Mouse (Mus musculus) E14TG2a.4 (cell line): ENCODE results near the gene Dusp18.

Source experiments
- H3K27me3 ChIP-seq: 2 replicates; pipeline ENCODE4 v1.6.1; 2014; ENCODE audit warnings: low read length, control low read depth; ENCODE audit not compliant: insufficient read depth
- H3K36me3 ChIP-seq: 2 replicates; pipeline ENCODE4 v1.6.1; 2014; ENCODE audit warnings: low read length, control low read depth; ENCODE audit not compliant: insufficient read depth
- H3K4me1 ChIP-seq: replicated peaks from 2 replicates; pipeline ENCODE4 v1.6.1; 2014; ENCODE audit warnings: low read depth, low read length, control low read depth
- H3K4me3 ChIP-seq: replicated peaks from 2 replicates; pipeline ENCODE4 v1.5.1; 2014; ENCODE audit warnings: mild to moderate bottlenecking, low read length
- H3K9me3 ChIP-seq: 2 replicates; pipeline ENCODE4 v1.6.1; 2014; ENCODE audit warnings: low read length, control low read depth
- CTCF ChIP-seq: conservative IDR thresholded peaks from 2 replicates; pipeline ENCODE4 v1.5.1; 2014; ENCODE audit warnings: low read length
- NANOG ChIP-seq: IDR thresholded peaks from 2 replicates; pipeline ENCODE4 v1.6.1; 2014; ENCODE audit warnings: borderline replicate concordance, low read length, mixed read lengths
- POU5F1 ChIP-seq: IDR thresholded peaks from 2 replicates; pipeline ENCODE4 v1.6.1; 2014; ENCODE audit warnings: low read length, borderline replicate concordance

The Dusp18 gene

GRCm38 (mm10) chr11:3912100-3912874, 17.2 kb downstream of the Dusp18 start:
- Histone ChIP-seq H3K4me1 (peaks cover 34% of the 10 kb centered on the region), H3K4me3 (peak overlapping the region; percentile 86), H3K36me3 (peaks cover 6% of the 10 kb centered on the region), H3K9me3 (no peaks in the 10 kb centered on the region), H3K27me3 (peaks cover 61% of the 10 kb centered on the region)
- TF ChIP-seq POU5F1 (no peak), NANOG (no peak), CTCF (no peak)

GRCm38 (mm10) chr11:3912875-3913271, 17.8 kb downstream of the Dusp18 start:
- H3K9me3 ChIP-seq: no peaks in the 10 kb centered on the region
- peak overlapping the region; percentile 86 for H3K4me3 ChIP-seq
- peaks cover 34% of the 10 kb centered on the region for H3K4me1 ChIP-seq
- no peak for TF ChIP-seq CTCF
- no peak for TF ChIP-seq NANOG
- TF ChIP-seq POU5F1: no peak
- H3K36me3 ChIP-seq: peaks cover 10% of the 10 kb centered on the region
- peaks cover 57% of the 10 kb centered on the region for H3K27me3 ChIP-seq

- no peaks in the 10 kb centered on the region for H3K9me3 ChIP-seq
- peaks cover 34% of the 10 kb centered on the region for H3K4me1 ChIP-seq
- TF ChIP-seq CTCF (no peak), POU5F1 (no peak), NANOG (no peak)
- H3K27me3 ChIP-seq: peaks cover 57% of the 10 kb centered on the region
- H3K36me3 ChIP-seq: peaks cover 10% of the 10 kb centered on the region
- peak overlapping the region; percentile 86 for H3K4me3 ChIP-seq
Measured at GRCm38 (mm10) chr11:3913316-3914108, 18.5 kb downstream of the Dusp18 start.

- no peak for TF ChIP-seq NANOG
- TF ChIP-seq CTCF: peak; percentile 89
- no peak for TF ChIP-seq POU5F1
- peaks cover 54% of the 10 kb centered on the region for H3K27me3 ChIP-seq
- H3K36me3 ChIP-seq: peaks cover 10% of the 10 kb centered on the region
- H3K4me3 ChIP-seq: peak within 1 kb of the TSS; percentile 86
- H3K9me3 ChIP-seq: no peaks in the 10 kb centered on the region
- peaks cover 28% of the 10 kb centered on the region for H3K4me1 ChIP-seq
Measured at GRCm38 (mm10) chr11:3914109-3914840, 19.2 kb downstream of the Dusp18 start, which contains the start of gene Slc35e4. Gene Slc35e4, minus strand, starts transcription at chr11:3914664.

- H3K27me3 ChIP-seq: peaks cover 13% of the 10 kb centered on the region
- no peak overlapping the region for H3K4me3 ChIP-seq
Measured at GRCm38 (mm10) chr11:3918738-3919137, 23.7 kb downstream of the Dusp18 start.

GRCm38 (mm10) chr11:3920476-3920875, 25.4 kb downstream of the Dusp18 start:
- peaks cover 14% of the 10 kb centered on the region; the same call in 1 of the 2 replicates for H3K4me1 ChIP-seq
- peaks cover 39% of the 10 kb centered on the region for H3K36me3 ChIP-seq
- no peak overlapping the region for H3K4me3 ChIP-seq
- H3K27me3 ChIP-seq: peaks cover 7% of the 10 kb centered on the region; the same call in 1 of the 2 replicates
- no peak for TF ChIP-seq NANOG
- no peak for TF ChIP-seq POU5F1
- no peak for TF ChIP-seq CTCF
- H3K9me3 ChIP-seq: no peaks in the 10 kb centered on the region

More at GRCm38 (mm10) chr11:3918738-3919137, 23.7 kb downstream of the Dusp18 start:
- H3K9me3 ChIP-seq: no peaks in the 10 kb centered on the region
- TF ChIP-seq NANOG (no peak), CTCF (peak; percentile 80), POU5F1 (no peak)
- peaks cover 23% of the 10 kb centered on the region for H3K4me1 ChIP-seq
- peaks cover 24% of the 10 kb centered on the region for H3K36me3 ChIP-seq

- Histone ChIP-seq H3K9me3 (no peaks in the 10 kb centered on the region), H3K27me3 (no peaks in the 10 kb centered on the region), H3K36me3 (peaks cover 46% of the 10 kb centered on the region), H3K4me1 (peaks cover 14% of the 10 kb centered on the region; the same call in 1 of the 2 replicates), H3K4me3 (no peak overlapping the region)
- peak; percentile 89 for TF ChIP-seq CTCF
- no peak for TF ChIP-seq POU5F1
- no peak for TF ChIP-seq NANOG
Measured at GRCm38 (mm10) chr11:3921281-3921850, 26.3 kb downstream of the Dusp18 start.

GRCm38 (mm10) chr11:3922115-3922514, 27.1 kb downstream of the Dusp18 start:
- Histone ChIP-seq H3K4me3 (no peak overlapping the region), H3K9me3 (no peaks in the 10 kb centered on the region), H3K27me3 (no peaks in the 10 kb centered on the region), H3K36me3 (peaks cover 49% of the 10 kb centered on the region), H3K4me1 (peaks cover 14% of the 10 kb centered on the region; the same call in 1 of the 2 replicates)
- TF ChIP-seq NANOG: no peak
- no peak for TF ChIP-seq POU5F1
- no peak for TF ChIP-seq CTCF
